In genomic region chr7:118364353-118365007, GRCm38 (mm10) we compare ENCODE assay signal across 9 mouse cellular contexts.
A peak's percentile ranks its signal among the peaks of the same experiment; 100 is the strongest.
DNase-seq lines count a peak whose midpoint lies in the region; ATAC-seq and TF ChIP-seq lines count a peak whose summit lies in the region.
"Had no signal": no experiment of that assay in that cellular context is flagged by ENCODE, and none has a peak within 500 bp of the region (broad histone marks: within the 10 kb centered on the region; RNA-seq: fewer than 3 reads in every experiment).

No protein-coding gene starts in this region.

- no peaks in the 10 kb centered on the region for H3K4me1 ChIP-seq in midbrain, postnatal 0 days (ENCODE audit: insufficient read depth, low read length)
- no peaks in the 10 kb centered on the region for H3K4me1 ChIP-seq in midbrain, embryonic 15.5 days
- H3K4me1 ChIP-seq: liver, embryonic 13.5 days had no signal

- TF ChIP-seq CTCF in midbrain, postnatal 0 days (IDR thresholded peaks at IDR 0.05), result peak; percentile 51
- peak; percentile 66 for TF ChIP-seq CTCF in left cerebral cortex, adult 2 months (IDR thresholded peaks at IDR 0.05)

- intact Hi-C loops in left cerebral cortex, adult 2 months (cut with DNase I), result loop anchor here (1.0 to 2.0 kb wide), 4 partner anchors 35 to 78 kb away; no protein-coding TSS in a partner anchor

- no peaks in the 10 kb centered on the region for H3K36me3 ChIP-seq in midbrain, postnatal 0 days (ENCODE audit: insufficient read depth, low read length)
- H3K36me3 ChIP-seq in midbrain, embryonic 15.5 days (replicated peaks), result no peaks in the 10 kb centered on the region
- H3K36me3 ChIP-seq: liver, embryonic 13.5 days had no signal

- H3K4me3 ChIP-seq in midbrain, postnatal 0 days (ENCODE audit: low read depth, low read length), result no peak overlapping the region
- H3K4me3 ChIP-seq in midbrain, embryonic 15.5 days, result no peak overlapping the region
- H3K4me3 ChIP-seq in left cerebral cortex, adult 2 months, result no peak overlapping the region
- H3K4me3 ChIP-seq: liver, embryonic 13.5 days had no signal

- H3K27ac ChIP-seq in midbrain, postnatal 0 days (ENCODE audit: low read depth, low read length), result no peak overlapping the region
- H3K27ac ChIP-seq in midbrain, embryonic 15.5 days, result no peak overlapping the region
- peak overlapping the region; percentile 33; the same call in 1 of the 2 replicates for H3K27ac ChIP-seq in left cerebral cortex, adult 2 months
- H3K27ac ChIP-seq: liver, embryonic 13.5 days had no signal

- H3K9me3 ChIP-seq in midbrain, postnatal 0 days (ENCODE audit: low read length), result no peaks in the 10 kb centered on the region
- H3K9me3 ChIP-seq in midbrain, embryonic 15.5 days, result no peaks in the 10 kb centered on the region
- H3K9me3 ChIP-seq: liver, embryonic 13.5 days had no signal

- ATAC-seq in midbrain, postnatal 0 days (ENCODE audit: low FRiP score), result no peak
- no peak for ATAC-seq in midbrain, embryonic 15.5 days (replicated peaks)
- ATAC-seq in inflammation-experienced regulatory T-cells, adult 6 months, result no peak

- WGBS in midbrain, postnatal 0 days, result 33% methylated on average over 7 of the region's 7 CpGs
- 21% methylated on average over 7 of the region's 7 CpGs for WGBS in midbrain, embryonic 15.5 days

- H3K27me3 ChIP-seq in midbrain, postnatal 0 days (ENCODE audit: insufficient read depth, low read length), result no peaks in the 10 kb centered on the region
- H3K27me3 ChIP-seq in midbrain, embryonic 15.5 days (replicated peaks), result no peaks in the 10 kb centered on the region
- H3K27me3 ChIP-seq: liver, embryonic 13.5 days had no signal

- no peak overlapping the region for H3K4me2 ChIP-seq in midbrain, postnatal 0 days (ENCODE audit: low read depth, low read length, poor library complexity, severe bottlenecking)
- H3K4me2 ChIP-seq in midbrain, embryonic 15.5 days, result no peak overlapping the region
- H3K4me2 ChIP-seq: liver, embryonic 13.5 days had no signal

- no peak overlapping the region for H3K9ac ChIP-seq in midbrain, postnatal 0 days (replicated peaks; ENCODE audit: low read length, poor library complexity, severe bottlenecking)
- H3K9ac ChIP-seq in midbrain, embryonic 15.5 days, result no peak overlapping the region
- H3K9ac ChIP-seq: liver, embryonic 13.5 days had no signal

- peak; percentile 7 for DNase-seq in cerebellum, adult 9-11 months
- no peak for DNase-seq in cerebellum, adult 9-10 months
- DNase-seq in midbrain, postnatal 0 days (ENCODE audit: low spot score), result peak; percentile 7
- DNase-seq in gastrocnemius, postnatal 25 days, result peak; percentile 3
- peak; percentile 83 to 93 for DNase-seq in left cerebral cortex, adult 2 months (ENCODE audit: extremely low spot score in 1 of 2, low spot score in 2 of 2)
- DNase-seq in telencephalon, adult 2 months (ENCODE audit: low read depth, low spot score), result peak; percentile 94
- DNase-seq: liver, embryonic 13.5 days had no signal
